Mouse (Mus musculus): ENCODE results near the gene Mapk8.
"Not testable (repeated sequence)": the region's sequence is repeated elsewhere in the genome, so short reads cannot be mapped to it uniquely, and the experiment has no call there.

Gene Mapk8

DNA sequence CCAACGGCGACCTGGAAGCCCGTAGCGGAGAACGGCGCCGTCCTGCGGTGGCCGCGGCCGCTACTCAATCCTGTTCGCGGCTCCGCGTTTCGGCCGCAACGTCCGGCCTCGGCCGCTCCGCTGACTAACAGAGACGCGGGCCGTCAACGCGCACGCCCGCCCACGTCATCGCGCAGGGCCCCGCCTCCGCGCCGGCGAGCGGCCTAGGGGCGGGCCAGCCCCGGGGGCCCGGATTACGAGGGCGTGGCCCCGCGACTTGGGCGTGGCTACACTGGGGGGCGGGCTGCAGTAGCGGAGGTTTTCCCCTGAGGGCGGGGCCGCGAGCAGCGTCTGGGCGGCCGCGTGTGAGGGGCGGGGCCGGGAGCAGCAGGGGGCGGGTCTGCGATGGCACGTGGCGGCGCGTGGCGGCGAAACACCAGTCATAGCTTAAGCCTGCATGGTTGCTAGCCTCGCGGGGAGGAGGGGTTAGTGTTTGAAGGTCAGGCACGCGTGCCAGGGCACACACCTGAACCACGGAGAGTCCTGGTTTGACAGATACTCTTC lies at the start of gene Mapk8:
Gene Mapk8 (minus strand): TSS at position 132 of the 543 bp plus-strand sequence.
- peak; percentile 97 for DNase-seq (ENCODE audit: low spot score)

DNA sequence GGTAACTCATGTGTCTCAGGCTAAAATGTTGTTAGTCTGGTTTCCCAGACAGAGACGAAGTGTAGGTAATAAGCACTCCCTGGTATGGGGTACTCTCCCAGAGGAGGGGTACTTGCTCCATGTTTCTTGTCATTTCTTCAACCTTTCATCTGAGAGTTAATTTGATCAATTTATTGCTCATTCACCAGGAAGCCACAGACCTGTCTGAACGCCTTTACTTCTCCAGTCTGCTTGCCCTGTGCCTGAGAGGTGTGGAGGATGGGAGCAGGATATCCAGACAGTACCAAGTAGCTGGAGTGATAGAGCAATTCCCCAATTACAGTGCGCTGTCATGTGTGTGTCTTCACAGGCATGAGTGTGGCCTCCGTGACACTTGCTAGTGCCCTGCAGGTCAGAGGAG lies 48.3 kb upstream of the Mapk8 start:
- DNase-seq (ENCODE audit: low spot score): no peak

- DNase-seq (ENCODE audit: low spot score): no peak
These were observed 41.0 kb upstream of the Mapk8 start for GRCm38 (mm10) chr14:33487805-33488550.

GRCm38 (mm10) chr14:33481991-33482390 lies 35.0 kb upstream of the Mapk8 start:
- no peak for DNase-seq (ENCODE audit: low spot score)

DNA sequence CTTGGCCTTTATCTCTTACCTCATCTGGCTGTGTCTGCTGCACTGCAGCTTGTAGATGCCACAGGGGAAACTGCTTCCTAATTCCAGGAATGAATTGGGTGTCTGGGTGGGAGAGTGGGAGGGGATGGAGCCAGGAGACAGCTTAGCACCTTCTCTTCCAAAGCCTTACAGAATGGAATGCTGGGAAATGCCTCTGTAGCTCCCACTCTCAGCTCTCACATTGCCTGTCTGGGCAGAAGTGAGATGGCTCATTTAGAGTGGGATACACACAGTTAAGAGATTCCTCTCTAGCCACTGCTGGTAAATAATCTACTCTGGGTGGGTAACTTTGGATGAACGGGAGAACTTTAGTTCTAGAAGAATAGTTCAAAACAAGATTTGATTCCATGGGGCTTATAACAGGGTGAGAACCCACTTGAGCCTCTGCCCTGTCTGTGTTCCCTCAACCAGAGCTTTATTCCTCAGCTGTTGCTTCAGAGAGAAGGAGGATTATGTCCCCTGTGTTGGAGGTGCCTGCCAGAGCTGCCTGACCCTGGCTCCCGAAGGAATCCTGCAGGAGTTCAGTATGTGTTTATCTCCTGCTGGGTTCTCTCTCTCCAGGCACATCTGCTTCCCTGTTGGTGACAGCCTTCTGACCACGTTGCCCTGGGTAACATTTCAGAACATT lies 29.3 kb upstream of the Mapk8 start:
- no peak for DNase-seq (ENCODE audit: low spot score)

DNA sequence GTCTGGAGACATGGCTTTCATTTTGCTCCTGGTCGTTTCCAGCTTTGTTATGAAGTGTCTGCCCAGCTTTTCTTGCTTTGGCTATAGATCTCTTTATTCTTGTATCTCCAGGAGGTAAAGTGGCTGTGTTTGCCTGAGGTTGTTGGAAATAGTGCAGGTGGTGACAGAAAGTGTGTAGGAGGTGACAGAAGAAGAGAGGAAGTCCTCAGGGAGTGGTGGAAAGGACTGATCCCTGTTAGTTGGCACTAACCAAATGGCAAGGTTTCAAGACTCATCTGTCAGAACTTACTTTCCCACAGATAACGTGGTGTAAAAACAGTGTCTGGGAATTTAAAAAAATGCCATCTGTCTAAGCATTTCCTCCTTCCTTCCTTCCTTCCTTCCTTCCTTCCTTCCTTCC lies 27.5 kb upstream of the Mapk8 start:
- no peak for DNase-seq (ENCODE audit: low spot score)

DNA sequence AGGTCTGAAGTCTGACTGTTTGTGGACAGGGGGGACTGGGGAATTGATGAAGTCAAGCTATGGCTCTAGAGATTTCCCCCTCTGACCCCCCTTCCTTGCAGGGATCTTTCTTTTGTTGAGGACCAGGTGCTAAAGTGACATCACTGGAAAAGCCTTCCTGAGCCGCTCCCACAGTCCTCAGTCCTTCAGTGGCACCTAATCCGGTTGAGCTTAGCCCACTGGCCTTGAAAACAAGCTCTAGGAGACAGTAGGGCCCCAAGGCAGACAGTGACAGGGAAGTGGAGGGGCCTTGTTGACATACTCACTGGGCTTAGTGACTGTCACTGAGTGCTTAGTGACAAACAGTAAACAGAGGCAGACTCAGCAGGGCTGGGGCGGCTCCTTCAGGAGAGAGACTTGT lies 24.4 kb upstream of the Mapk8 start, which contains the start of gene Frmpd2:
Gene Frmpd2 (plus strand): TSS at position 366 of the 400 bp plus-strand sequence.
- DNase-seq (ENCODE audit: low spot score): no peak

DNA sequence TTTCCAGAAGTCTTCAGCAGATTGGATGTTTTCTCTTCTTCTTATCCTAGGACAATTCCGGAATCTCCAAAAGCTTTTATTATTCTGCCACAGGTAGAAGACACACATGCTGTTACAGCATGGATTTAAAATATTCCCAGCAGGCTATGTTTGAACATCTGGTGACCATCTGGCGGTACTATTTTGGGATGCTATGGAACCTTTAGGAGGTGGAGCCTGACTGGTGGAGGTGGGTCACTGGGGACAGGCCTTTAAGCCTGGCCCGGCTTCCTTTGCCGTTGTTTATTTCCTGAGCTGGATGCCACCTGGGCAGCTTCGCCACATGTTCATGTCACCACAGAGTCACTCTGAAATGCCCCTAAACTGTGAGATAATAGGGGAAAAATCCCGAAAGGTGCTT lies 20.8 kb upstream of the Mapk8 start:
- DNase-seq (ENCODE audit: low spot score): no peak

- no peak for DNase-seq (ENCODE audit: low spot score)
These were observed 16.7 kb upstream of the Mapk8 start for GRCm38 (mm10) chr14:33463658-33464057.

GRCm38 (mm10) chr14:33450331-33450730 lies 3.4 kb upstream of the Mapk8 start:
- no peak for DNase-seq (ENCODE audit: low spot score)

DNA sequence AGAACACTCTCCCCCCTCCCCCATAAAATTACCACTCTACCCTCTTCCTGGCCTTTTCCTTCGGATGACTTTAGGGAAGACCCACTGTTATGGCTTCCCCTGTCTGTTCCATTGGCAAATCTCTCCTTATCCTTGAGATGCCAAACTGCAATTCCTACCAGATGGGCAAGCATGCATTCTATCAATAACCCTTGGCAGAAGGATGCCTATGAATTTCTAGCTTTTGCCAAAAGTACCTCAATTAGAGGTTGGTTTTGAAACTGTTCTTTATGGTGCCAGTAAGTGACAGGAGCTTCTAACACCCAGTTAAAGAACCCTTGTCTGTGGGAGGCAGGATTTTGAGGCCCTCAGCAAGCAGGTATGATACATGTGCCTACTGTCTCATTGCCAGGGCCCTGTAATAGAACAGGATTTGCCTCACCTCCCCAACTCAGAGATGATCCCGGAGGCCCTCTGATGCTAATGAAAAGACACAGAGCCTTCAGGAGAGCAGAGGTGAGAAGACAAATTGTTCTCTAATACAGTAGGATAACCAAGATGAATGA lies 2.4 kb upstream of the Mapk8 start:
- no peak for DNase-seq (ENCODE audit: low spot score)

DNA sequence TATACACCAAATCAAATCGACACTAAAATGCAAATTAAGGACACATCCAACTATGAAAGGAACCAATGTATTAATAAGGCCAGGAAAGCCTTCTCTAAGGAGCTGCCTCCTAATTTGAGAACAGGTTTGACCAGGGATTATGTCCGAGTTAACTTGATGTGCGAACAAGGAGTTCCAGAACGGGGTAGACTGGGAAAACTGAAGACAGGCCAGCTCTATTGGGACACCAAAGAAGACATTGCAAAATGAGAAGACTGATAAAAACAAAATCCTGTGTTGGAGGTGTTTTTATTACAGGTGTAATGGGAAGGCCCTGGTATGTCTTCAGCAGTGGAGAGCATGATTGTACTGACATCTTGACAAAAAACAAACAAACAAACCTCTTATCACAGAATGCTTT lies 1.3 kb upstream of the Mapk8 start:
- DNase-seq (ENCODE audit: low spot score): no peak

GRCm38 (mm10) chr14:33446561-33447023 lies 366 bp downstream of the Mapk8 start:
- DNase-seq (ENCODE audit: low spot score): no peak

GRCm38 (mm10) chr14:33445962-33446361 lies 996 bp downstream of the Mapk8 start:
- no peak for DNase-seq (ENCODE audit: low spot score)

GRCm38 (mm10) chr14:33443780-33444179 lies 3.2 kb downstream of the Mapk8 start:
- no peak for DNase-seq (ENCODE audit: low spot score)

DNA sequence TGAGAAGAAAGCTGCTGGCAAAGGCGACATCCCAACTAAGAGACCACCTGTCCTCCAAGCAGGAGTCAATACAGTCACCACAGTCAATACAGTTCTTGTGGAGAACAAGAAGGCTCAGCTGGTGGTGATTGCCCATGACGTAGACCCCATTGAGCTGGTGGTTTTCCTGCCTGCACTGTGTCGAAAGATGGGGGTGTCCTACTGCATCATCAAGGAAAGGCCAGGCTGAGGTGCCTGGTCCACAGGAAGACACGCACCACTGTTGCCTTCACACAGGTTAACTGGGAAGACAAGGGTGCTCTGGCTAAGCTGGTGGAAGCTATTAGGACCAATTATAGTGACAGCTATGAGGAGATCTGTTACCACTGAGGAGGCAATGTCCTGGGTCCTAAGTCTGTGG lies 14.5 kb downstream of the Mapk8 start:
- not testable (repeated sequence) for DNase-seq (ENCODE audit: low spot score)

DNA sequence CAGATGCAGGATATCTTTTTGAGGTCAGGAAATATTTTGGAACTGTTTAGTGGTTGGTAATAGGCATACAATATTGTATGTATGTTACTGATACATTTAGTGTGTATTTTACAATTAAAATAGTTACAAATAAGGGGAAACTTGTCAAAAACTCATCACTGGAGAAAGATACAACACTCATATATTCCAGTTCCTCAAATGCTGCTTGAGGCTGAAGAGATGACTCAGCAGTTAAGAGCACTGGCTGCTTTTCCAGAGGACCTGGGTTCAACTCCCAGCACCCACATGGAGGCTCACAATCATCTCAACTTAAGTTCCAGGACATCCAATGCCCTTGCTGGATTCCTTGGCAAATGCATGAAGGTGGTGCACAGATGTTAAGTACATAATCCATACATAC lies 22.8 kb downstream of the Mapk8 start:
- DNase-seq (ENCODE audit: low spot score): no peak

GRCm38 (mm10) chr14:33423003-33423402 lies 24.0 kb downstream of the Mapk8 start:
- DNase-seq (ENCODE audit: low spot score): no peak

DNA sequence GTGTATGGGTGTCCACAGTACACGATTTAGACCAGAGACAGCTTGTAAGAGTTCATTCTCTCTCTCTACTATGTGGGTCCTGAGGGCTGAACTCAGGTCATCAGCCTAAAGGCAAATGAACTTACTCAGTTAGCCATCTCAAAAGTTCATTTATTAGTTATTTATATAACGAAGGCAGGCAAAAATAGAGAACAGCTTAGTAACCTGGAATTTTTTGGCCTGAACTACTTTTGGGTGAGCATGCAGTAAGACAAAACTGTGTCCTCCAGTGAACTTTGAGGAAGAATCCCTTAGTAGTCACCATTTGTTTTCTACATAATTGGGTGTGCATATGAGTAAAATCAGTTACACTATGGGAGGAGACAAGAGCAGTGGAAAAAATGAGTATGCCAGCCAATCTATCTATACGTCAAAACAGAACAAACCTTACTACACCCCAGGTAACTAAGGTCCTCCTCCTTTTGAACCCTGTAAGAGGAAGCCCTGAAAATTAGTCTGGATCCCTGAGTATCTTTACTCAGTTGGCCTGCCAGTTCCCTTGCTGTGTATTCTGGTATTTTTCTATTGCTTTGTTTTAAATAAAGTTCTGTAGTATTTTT lies 28.5 kb downstream of the Mapk8 start:
- DNase-seq (ENCODE audit: low spot score): no peak

DNA sequence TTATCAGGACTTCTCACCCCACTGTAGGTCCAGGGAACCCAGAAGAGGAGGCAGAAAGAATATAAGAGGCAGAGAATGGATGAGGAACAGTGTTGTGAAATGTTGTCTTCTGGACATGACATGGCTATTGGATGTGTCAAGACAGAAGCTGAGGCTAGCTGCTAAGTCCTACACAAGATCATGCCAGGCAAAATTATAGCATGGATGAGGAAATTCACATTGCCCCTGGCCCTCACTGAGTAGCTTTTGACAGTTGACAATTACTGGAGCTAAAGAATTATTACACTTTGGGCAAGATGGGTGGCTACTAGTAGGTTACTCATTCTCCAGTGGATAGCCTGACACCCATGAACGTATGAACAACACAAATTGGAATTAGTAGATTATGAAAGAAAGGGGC lies 31.2 kb downstream of the Mapk8 start:
- no peak for DNase-seq (ENCODE audit: low spot score)

- no peak for DNase-seq (ENCODE audit: low spot score)
These were observed 44.6 kb downstream of the Mapk8 start for GRCm38 (mm10) chr14:33402331-33402730.

DNA sequence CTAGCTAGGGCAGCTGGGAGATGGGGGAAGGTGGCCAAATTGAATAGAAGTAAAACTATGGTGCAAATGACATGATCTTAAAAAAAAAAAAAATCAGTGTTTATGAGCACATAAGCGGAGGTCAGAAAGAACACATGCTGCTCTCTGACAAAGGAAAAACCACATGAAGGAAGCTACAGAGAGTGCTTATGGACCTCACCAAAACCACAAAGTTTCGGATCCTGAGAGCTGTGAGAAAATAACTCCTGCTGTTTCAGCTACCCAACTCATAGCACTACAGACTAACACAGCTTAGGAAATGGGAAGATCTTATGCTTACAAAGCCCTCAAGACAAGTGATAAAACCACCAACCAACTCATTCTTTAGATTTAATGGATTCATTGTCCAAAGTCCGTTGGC lies 46.9 kb downstream of the Mapk8 start:
- no peak for DNase-seq (ENCODE audit: low spot score)
